Mouse (Mus musculus) E14TG2a.4 (cell line): ENCODE measurements around the gene Trip11.

Experiments
- CTCF ChIP-seq: conservative IDR thresholded peaks from 2 replicates; pipeline ENCODE4 v1.5.1; 2014; ENCODE audit warnings: low read length
- NANOG ChIP-seq: IDR thresholded peaks from 2 replicates; pipeline ENCODE4 v1.6.1; 2014; ENCODE audit warnings: borderline replicate concordance, low read length, mixed read lengths
- POU5F1 ChIP-seq: IDR thresholded peaks from 2 replicates; pipeline ENCODE4 v1.6.1; 2014; ENCODE audit warnings: low read length, borderline replicate concordance

DNA sequence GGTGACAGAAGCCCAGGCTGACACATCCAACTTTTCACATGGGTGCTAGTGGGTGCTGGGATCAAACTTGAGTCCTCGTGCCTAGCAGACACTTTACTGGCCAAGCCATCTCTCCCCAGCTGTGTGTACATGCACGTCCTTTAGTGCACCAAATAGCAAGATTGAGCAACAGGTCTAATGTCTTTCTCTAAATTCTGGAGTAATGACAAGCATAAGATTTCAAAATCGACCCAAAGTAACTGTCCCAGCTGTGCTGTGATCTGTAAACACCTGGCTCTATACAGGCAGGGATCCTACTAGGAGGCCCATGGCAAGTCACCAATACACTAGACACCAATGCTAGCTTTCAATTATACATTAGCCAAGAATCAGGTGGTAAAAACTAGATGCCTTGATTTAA, 112.0 kb downstream of the Trip11 start:
- no peak for TF ChIP-seq CTCF
- no peak for TF ChIP-seq POU5F1
- TF ChIP-seq NANOG, result no peak
